Mouse (Mus musculus): ENCODE results near the gene Dennd1b.

The Dennd1b gene

GRCm38 (mm10) chr1:138962266-138963101 is 751 bp upstream of the Dennd1b start:
- peak in 1 of 2 experiments; percentile 43 for DNase-seq (ENCODE audit: low spot score in 2 of 2)

DNA sequence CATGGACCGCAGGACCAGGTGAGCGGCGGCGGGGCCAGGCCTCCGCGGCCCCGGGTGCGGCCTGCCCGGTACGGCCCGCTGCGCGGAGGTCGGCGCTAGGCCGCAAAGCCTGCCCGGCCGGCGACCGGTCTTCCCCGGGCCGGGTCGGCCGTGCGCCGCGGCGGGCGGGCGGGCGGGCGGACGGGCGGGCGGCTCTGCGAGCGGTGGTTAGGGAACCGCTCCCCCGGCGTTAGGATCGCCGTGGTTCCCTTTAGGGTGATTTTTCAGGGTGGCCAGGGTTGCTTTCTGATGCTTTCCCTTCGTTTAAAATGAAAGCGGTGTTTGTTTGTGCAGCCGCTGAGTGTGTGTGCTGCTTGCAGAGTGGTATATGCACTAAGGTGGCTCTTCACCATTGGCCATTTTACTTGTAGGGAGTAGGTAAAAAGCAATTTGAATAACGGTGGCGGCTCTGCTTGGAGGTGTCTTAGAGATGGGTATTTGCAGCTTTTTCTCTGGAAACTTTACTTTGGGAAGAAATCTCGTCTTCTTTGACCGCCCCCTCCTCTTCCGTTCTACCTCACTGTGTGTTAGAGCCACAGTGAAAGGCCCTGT is 728 bp downstream of the Dennd1b start:
- peak; percentile 41 to 49 for DNase-seq (ENCODE audit: low spot score in 2 of 2)

- DNase-seq (ENCODE audit: low spot score in 2 of 2) = no peak
Measured at GRCm38 (mm10) chr1:138965069-138965468, 1.8 kb downstream of the Dennd1b start.

GRCm38 (mm10) chr1:138965511-138965910 is 2.3 kb downstream of the Dennd1b start:
- DNase-seq (ENCODE audit: low spot score in 2 of 2) = no peak

GRCm38 (mm10) chr1:138967450-138967849 is 4.2 kb downstream of the Dennd1b start:
- DNase-seq (ENCODE audit: low spot score in 2 of 2) = no peak

DNA sequence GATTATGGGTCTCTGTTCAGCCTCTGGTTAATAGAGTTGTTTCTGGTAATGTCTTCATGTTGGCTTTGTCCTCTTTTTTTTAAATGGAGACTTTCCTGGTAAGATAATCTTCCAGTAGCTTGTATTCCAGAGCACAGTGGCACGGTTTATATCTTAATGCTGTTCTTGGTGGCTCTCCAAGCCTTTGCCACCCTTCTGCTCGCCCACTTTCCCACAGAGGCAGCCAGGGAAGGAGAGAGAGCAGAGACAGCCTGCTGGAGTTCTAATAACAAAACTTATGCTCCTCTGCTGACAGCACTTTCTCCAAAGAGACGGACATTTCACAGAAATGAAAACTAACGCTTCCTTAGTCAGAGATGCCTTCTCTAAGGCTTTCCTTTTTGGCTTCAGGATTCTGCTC is 6.8 kb downstream of the Dennd1b start:
- DNase-seq (ENCODE audit: low spot score in 2 of 2) = peak; percentile 50 to 55

DNA sequence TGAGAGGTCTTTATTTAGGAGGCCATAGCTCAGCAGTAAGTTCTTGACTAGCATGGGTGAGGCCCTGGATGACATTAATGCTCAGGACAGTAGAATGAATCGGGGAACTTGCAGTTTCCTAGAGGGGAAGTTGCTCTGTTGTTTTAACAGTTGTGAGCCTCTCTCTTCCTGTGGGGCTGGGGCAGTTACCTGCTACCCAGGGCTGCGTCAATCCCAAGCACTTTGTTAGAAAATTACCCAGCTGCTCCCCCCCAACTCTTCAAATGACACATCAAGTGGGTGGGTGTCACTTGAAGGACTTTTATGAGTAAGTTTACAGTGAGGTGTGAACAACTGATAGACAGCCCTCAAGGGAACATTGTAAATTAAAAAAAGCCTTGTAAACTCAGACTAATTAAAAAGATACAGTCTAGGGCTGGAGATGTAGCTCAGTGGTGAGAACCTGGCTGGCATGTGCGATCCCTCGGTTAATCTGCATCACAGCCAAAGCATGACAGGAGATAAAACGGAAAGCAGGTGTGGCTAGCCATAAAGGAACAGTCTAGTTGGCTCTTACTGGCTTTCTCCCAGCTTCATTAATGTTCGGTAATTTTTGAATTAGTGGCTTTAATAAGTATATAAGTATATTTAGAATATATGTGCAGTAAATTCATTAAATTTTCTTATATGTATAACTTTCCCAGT is 10.4 kb downstream of the Dennd1b start:
- DNase-seq (ENCODE audit: low spot score in 2 of 2) = no peak

GRCm38 (mm10) chr1:138974836-138975235 is 11.6 kb downstream of the Dennd1b start:
- DNase-seq (ENCODE audit: low spot score in 2 of 2) = no peak

DNA sequence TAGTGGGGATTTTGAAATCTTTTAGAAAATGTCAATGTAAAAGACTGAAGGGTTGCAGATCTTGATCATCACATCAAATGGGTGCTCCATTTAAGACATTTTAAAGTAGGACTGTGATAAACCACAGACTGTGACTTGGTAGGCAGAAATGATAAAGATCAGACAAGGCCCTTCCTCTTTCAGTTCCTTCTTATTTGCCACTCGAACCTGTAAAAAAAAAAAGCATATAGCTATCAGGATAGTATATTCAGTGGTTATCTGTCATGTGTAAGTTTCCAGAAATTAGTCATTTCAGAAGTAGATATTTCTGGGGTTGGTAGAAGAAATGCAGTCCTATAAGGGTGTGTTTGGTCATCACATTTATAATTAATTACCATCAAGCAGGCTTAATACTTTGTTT is 12.7 kb downstream of the Dennd1b start:
- no peak for DNase-seq (ENCODE audit: low spot score in 2 of 2)

GRCm38 (mm10) chr1:138982203-138982602 is 19.0 kb downstream of the Dennd1b start:
- no peak for DNase-seq (ENCODE audit: low spot score in 2 of 2)

- no peak for DNase-seq (ENCODE audit: low spot score in 2 of 2)
Measured at GRCm38 (mm10) chr1:138982611-138983010, 19.4 kb downstream of the Dennd1b start.

GRCm38 (mm10) chr1:138983064-138983463 is 19.8 kb downstream of the Dennd1b start:
- DNase-seq (ENCODE audit: low spot score in 2 of 2) = no peak

GRCm38 (mm10) chr1:138983465-138983864 is 20.2 kb downstream of the Dennd1b start:
- DNase-seq (ENCODE audit: low spot score in 2 of 2) = peak; percentile 66 to 67

DNA sequence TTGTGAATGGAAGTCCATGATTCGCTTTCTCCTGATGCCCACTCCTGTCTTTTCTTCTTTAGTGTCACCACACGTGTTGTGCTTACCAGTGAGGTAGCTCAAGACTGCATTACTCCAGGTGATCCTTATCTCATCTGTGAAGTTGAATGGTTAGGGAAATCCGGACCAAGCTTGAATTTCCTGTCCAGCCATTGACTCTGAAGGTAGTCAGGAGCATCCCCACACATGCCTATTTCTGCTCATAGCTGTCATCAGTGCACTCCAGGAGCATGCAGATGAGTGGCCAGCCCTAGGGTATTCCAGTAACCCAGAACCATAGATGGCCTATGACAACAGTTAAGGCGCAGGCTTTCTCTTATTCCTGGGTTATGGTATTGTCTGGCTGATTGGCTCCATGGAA is 20.9 kb downstream of the Dennd1b start:
- DNase-seq (ENCODE audit: low spot score in 2 of 2) = no peak

DNA sequence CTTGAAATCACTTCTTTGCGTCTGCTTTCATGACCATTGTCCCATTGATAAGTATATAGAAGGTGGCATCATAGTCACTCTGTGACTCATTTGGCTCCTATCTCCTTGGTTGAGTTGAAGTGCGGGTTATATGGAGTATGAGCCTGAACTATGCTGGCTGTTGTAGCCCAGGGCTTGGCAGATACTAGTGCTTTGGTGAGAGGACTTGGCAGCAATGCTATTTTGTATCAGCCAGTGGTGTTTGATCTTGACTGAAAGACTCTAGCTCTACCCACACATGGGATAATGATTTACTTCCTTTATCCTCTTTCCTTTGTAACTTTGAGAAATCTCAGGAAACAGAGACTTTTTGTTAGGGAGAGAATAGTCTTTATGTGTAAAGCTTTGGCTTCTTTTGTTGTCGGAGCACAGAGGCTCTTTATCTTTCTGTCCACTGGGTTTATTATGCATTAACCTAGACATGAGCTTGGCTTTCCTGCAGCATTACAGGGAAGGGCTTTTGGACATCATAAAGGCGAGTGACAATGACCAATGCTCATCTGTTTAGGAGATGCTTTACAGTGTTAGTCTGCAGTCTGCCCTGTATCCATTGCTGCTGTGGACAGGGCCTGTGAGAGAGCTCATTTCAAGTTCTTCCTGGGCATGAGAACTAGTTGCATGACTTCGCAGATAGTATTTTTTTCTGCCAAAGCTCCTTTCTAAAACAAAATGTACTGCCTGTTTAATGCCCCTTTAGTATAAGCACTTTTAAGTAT is 29.3 kb downstream of the Dennd1b start:
- no peak for DNase-seq (ENCODE audit: low spot score in 2 of 2)

- peak; percentile 29 to 84 for DNase-seq (ENCODE audit: low spot score in 2 of 2)
Measured at GRCm38 (mm10) chr1:138995621-138996380, 32.6 kb downstream of the Dennd1b start.

DNA sequence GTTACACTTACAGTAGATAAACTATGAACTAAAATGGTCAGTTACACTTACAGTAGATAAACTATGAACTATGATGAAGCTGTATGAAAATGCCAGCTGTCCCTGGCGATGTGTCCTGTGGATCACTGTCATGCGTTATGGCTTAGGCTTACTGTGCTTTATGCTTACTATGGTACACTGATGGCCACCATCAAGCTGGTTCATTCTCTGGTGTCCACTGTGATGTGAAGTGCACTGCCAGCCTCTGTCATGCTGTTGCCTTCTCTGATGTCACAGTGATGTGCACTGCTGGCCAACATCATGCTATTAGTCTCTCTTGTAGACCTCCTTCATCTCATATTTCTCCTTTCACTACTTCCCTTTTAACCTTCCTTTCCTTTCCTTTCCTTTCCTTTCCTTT is 33.4 kb downstream of the Dennd1b start:
- DNase-seq (ENCODE audit: low spot score in 2 of 2) = no peak

DNA sequence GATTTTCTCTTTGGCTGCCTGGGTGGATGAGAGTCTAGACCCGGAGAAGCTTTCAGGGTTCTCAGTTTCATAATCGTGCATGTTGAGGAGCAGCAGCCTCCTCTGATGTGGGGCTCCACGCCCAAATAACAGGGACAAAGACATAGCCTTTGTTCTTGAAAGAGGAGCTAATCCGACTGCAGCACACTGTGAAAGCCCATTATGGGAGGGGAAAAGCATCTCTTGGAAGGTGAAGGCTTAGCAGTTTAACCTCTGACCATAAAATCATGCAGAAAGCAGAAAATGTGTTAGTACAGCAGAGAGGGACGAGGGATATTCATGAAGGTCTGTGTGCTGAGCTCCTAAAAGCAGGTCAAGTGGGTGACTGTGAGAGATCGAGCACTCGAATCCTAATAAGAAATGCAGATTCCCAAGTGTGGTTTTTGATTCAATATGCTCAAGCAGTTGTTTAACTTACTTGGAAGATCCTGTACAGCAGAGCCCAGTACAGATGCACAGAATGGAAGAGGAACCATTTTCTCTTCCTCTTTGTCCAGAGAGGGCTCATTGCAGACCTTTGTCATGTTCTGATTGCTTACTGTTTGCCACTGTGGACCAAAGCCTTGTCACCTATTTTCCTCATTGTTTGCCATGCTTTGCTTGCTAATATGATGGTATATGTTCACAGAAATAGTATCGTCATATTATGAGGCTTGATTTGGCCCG is 37.6 kb downstream of the Dennd1b start:
- no peak for DNase-seq (ENCODE audit: low spot score in 2 of 2)

GRCm38 (mm10) chr1:139003503-139003902 is 40.3 kb downstream of the Dennd1b start:
- no peak for DNase-seq (ENCODE audit: low spot score in 2 of 2)

DNA sequence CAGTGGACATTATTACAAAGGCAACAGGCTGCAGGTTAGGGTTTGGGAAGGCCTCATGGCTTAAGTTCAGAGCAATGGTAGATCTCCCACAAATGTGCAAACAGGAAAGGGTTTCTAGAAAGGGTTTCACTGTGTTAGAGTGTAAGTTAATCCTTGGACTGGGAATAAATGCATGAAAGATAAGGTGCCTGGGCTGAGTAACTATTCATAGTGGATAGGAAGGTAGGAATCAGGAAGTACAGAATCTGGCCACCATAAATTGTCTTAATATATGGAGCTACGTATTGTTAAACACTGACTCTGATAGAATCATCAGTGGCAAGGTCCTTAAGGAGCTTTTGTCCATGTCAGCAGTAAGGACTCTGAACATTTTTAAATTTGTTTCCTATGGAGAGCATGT is 42.8 kb downstream of the Dennd1b start:
- DNase-seq (ENCODE audit: low spot score in 2 of 2) = no peak

GRCm38 (mm10) chr1:139007475-139007874 is 44.2 kb downstream of the Dennd1b start:
- DNase-seq (ENCODE audit: low spot score in 2 of 2) = no peak
